In genomic region chr14:59689596-59689995, GRCm38 (mm10) we compare ENCODE assay signal across 12 mouse cellular contexts.
"Had no signal": no experiment of that assay in that cellular context is flagged by ENCODE, and none has a peak within 500 bp of the region (broad histone marks: within the 10 kb centered on the region; RNA-seq: fewer than 3 reads in every experiment).

No protein-coding gene starts in this region.

- H3K27me3 ChIP-seq: liver, embryonic 13.5 days had no signal

- ATAC-seq: inflammation-experienced regulatory T-cells, adult 6 months; intestine, embryonic 16.5 days; lung, postnatal 0 days had no signal

- H3K9ac ChIP-seq: liver, embryonic 13.5 days had no signal

- H3K4me2 ChIP-seq: liver, embryonic 13.5 days; midbrain, embryonic 11.5 days had no signal

- H3K4me3 ChIP-seq: left cerebral cortex, adult 2 months; liver, embryonic 13.5 days had no signal

- H3K27ac ChIP-seq: left cerebral cortex, adult 2 months; liver, embryonic 13.5 days had no signal

- H3K4me1 ChIP-seq: liver, embryonic 13.5 days had no signal

- DNase-seq: kidney, adult 9 months; layer of hippocampus, postnatal 36 days; liver, embryonic 13.5 days; lung, postnatal 36 days; midbrain, embryonic 14.5 days; thymus, adult 18-20 months; thymus, postnatal 36 days had no signal

- H3K9me3 ChIP-seq: liver, embryonic 13.5 days had no signal

- H3K36me3 ChIP-seq: liver, embryonic 13.5 days had no signal
